Mouse (Mus musculus) left cerebral cortex, adult 9 months (tissue): Measurements from ENCODE around the gene Chmp1a.

ENCODE experiments used
- DNase-seq, 2 experiments: peaks; one replicate each; pipeline ENCODE4 v3.0.0; 2022; ENCODE audit warnings: low spot score in 2 of 2

The Chmp1a gene

GRCm38 (mm10) chr8:123156070-123156773 lies 56.3 kb downstream of the Chmp1a start:
- DNase-seq, result no peak

- DNase-seq, result no peak
Observed at GRCm38 (mm10) chr8:123155177-123155576, 57.4 kb downstream of the Chmp1a start.
